Mouse (Mus musculus): ENCODE measurements at regions not wholly inside any gene's neighbourhood (a gene's known extent, or its start where the extent isn't known, plus 50 kb on each side); places are given as distances from the start of the nearest gene placed in this dataset.

GRCm38 (mm10) chr9:112841473-112841872 lies 605.7 kb upstream of the Arpp21 start:
- Histone ChIP-seq H3K4me2 (ENCODE audit: low read depth) (no peak overlapping the region), H3K4me3 (no peak overlapping the region), H3K27me3 (ENCODE audit: control insufficient read depth, insufficient read depth, insufficient read length) (no peaks in the 10 kb centered on the region), H3K79me2 (ENCODE audit: control insufficient read depth, insufficient read depth) (no peaks in the 10 kb centered on the region), H3ac (ENCODE audit: control insufficient read depth, insufficient read length) (no peak overlapping the region), H3K36me3 (ENCODE audit: control insufficient read depth, insufficient read depth) (no peaks in the 10 kb centered on the region)
- TF ChIP-seq MYOG (IDR thresholded peaks at IDR 0.05; ENCODE audit: control insufficient read depth in 1 of 3, insufficient read depth in 1 of 3, insufficient read length in 2 of 3, low read depth in 2 of 3) (no peak), MAX (IDR thresholded peaks at IDR 0.05; ENCODE audit: low read depth) (no peak), TCF3 (IDR thresholded peaks at IDR 0.05; ENCODE audit: insufficient read length, low read depth) (no peak), CEBPB (IDR thresholded peaks at IDR 0.05; ENCODE audit: insufficient read depth, poor library complexity, severe bottlenecking) (no peak), POLR2AphosphoS2 (IDR thresholded peaks at IDR 0.05; ENCODE audit: insufficient read length, low read depth) (no peak), REST (IDR thresholded peaks at IDR 0.05; ENCODE audit: insufficient read depth, insufficient read length) (no peak), TCF12 (IDR thresholded peaks at IDR 0.05; ENCODE audit: insufficient read depth, poor library complexity, severe bottlenecking) (no peak), E2F4 (IDR thresholded peaks at IDR 0.05; ENCODE audit: insufficient read depth) (no peak), SRF (IDR thresholded peaks at IDR 0.05; ENCODE audit: control insufficient read depth, insufficient read length, low read depth) (no peak), POLR2A (IDR thresholded peaks at IDR 0.05; ENCODE audit: insufficient read length, low read depth) (no peak)

GRCm38 (mm10) chr9:112839071-112839793 lies 603.5 kb upstream of the Arpp21 start:
- Histone ChIP-seq H3K79me2 (ENCODE audit: control insufficient read depth, insufficient read depth) (no peaks in the 10 kb centered on the region), H3ac (ENCODE audit: control insufficient read depth, insufficient read length) (no peak overlapping the region), H3K4me2 (ENCODE audit: low read depth) (no peak overlapping the region), H3K4me3 (no peak overlapping the region), H3K36me3 (ENCODE audit: control insufficient read depth, insufficient read depth) (no peaks in the 10 kb centered on the region), H3K27me3 (ENCODE audit: control insufficient read depth, insufficient read depth, insufficient read length) (no peaks in the 10 kb centered on the region)
- TF ChIP-seq MAX (IDR thresholded peaks at IDR 0.05; ENCODE audit: low read depth) (no peak), CEBPB (IDR thresholded peaks at IDR 0.05; ENCODE audit: insufficient read depth, poor library complexity, severe bottlenecking) (no peak), TCF3 (IDR thresholded peaks at IDR 0.05; ENCODE audit: insufficient read length, low read depth) (no peak), REST (IDR thresholded peaks at IDR 0.05; ENCODE audit: insufficient read depth, insufficient read length) (no peak), SRF (IDR thresholded peaks at IDR 0.05; ENCODE audit: control insufficient read depth, insufficient read length, low read depth) (no peak)

GRCm38 (mm10) chr9:112837563-112837962 lies 601.8 kb upstream of the Arpp21 start:
- TF ChIP-seq MYOD1 (IDR thresholded peaks at IDR 0.05; ENCODE audit: control insufficient read depth in 1 of 3, insufficient read length in 2 of 3, low read depth in 2 of 3) (no peak), E2F4 (IDR thresholded peaks at IDR 0.05; ENCODE audit: insufficient read depth) (no peak), MAX (IDR thresholded peaks at IDR 0.05; ENCODE audit: low read depth) (no peak), USF1 (IDR thresholded peaks at IDR 0.05; ENCODE audit: low read depth) (no peak), TCF12 (IDR thresholded peaks at IDR 0.05; ENCODE audit: insufficient read depth, poor library complexity, severe bottlenecking) (no peak), SRF (IDR thresholded peaks at IDR 0.05; ENCODE audit: control insufficient read depth, insufficient read length, low read depth) (no peak), CEBPB (IDR thresholded peaks at IDR 0.05; ENCODE audit: insufficient read depth, poor library complexity, severe bottlenecking) (no peak), REST (IDR thresholded peaks at IDR 0.05; ENCODE audit: insufficient read depth, insufficient read length) (no peak), MYOG (IDR thresholded peaks at IDR 0.05; ENCODE audit: control insufficient read depth in 1 of 3, insufficient read depth in 1 of 3, insufficient read length in 2 of 3, low read depth in 2 of 3) (no peak), TCF3 (IDR thresholded peaks at IDR 0.05; ENCODE audit: insufficient read length, low read depth) (no peak)
- Histone ChIP-seq H3K4me2 (ENCODE audit: low read depth) (no peak overlapping the region), H3ac (ENCODE audit: control insufficient read depth, insufficient read length) (no peak overlapping the region), H3K27me3 (ENCODE audit: control insufficient read depth, insufficient read depth, insufficient read length) (no peaks in the 10 kb centered on the region), H3K79me2 (ENCODE audit: control insufficient read depth, insufficient read depth) (no peaks in the 10 kb centered on the region), H3K36me3 (ENCODE audit: control insufficient read depth, insufficient read depth) (no peaks in the 10 kb centered on the region), H3K4me3 (no peak overlapping the region)

DNA sequence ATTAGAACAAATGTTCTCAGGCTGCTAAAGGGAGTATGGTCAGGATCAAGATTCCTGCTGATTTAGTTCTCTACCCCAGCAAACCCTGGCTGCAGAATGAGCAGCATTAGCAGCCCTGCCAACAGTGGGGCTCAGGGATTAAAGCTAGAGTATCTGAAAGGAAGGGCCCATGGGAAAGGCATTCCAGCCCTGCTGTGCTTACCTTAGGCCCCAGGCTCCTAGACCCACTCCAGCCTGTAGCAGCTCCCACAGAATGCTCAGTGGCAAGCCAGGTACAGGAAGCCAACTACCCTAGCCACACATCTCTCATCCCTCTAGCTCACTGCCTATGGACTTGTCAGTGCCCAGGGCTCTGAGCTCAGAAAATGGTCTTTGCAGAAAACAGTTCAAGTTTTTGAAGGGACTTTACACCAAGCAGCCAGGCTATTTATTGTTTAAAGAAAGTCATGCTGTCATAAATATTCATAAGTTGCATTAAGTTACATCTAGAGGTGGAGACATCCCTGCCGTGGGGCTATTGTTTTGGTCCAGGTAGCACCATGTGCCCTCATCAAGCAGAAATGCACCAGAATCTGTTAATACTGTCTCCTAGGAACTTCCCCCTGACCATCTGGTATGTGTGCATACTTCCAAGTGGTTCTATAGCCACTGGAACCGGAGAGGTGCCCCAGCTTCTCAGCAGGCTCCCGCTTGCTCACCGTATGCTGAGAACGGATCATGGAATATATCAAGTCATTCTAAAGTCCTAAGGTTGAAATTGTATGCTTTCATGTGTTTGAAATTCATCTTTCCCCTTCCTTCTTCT lies 598.9 kb upstream of the Arpp21 start:
- Histone ChIP-seq H3K4me2 (ENCODE audit: low read depth) (no peak overlapping the region), H3K36me3 (ENCODE audit: control insufficient read depth, insufficient read depth) (no peaks in the 10 kb centered on the region), H3ac (ENCODE audit: control insufficient read depth, insufficient read length) (no peak overlapping the region), H3K79me2 (ENCODE audit: control insufficient read depth, insufficient read depth) (no peaks in the 10 kb centered on the region), H3K27me3 (ENCODE audit: control insufficient read depth, insufficient read depth, insufficient read length) (no peaks in the 10 kb centered on the region), H3K4me3 (no peak overlapping the region)
- TF ChIP-seq MAX (IDR thresholded peaks at IDR 0.05; ENCODE audit: low read depth) (no peak), MYOD1 (IDR thresholded peaks at IDR 0.05; ENCODE audit: control insufficient read depth in 1 of 3, insufficient read length in 2 of 3, low read depth in 2 of 3) (no peak), E2F4 (IDR thresholded peaks at IDR 0.05; ENCODE audit: insufficient read depth) (no peak), TCF3 (IDR thresholded peaks at IDR 0.05; ENCODE audit: insufficient read length, low read depth) (no peak), TCF12 (IDR thresholded peaks at IDR 0.05; ENCODE audit: insufficient read depth, poor library complexity, severe bottlenecking) (no peak), POLR2A (IDR thresholded peaks at IDR 0.05; ENCODE audit: insufficient read length, low read depth) (no peak), MYOG (IDR thresholded peaks at IDR 0.05; ENCODE audit: control insufficient read depth in 1 of 3, insufficient read depth in 1 of 3, insufficient read length in 2 of 3, low read depth in 2 of 3) (no peak), POLR2AphosphoS2 (IDR thresholded peaks at IDR 0.05; ENCODE audit: insufficient read length, low read depth) (no peak), SRF (IDR thresholded peaks at IDR 0.05; ENCODE audit: control insufficient read depth, insufficient read length, low read depth) (no peak), USF1 (IDR thresholded peaks at IDR 0.05; ENCODE audit: low read depth) (no peak), REST (IDR thresholded peaks at IDR 0.05; ENCODE audit: insufficient read depth, insufficient read length) (no peak), CEBPB (IDR thresholded peaks at IDR 0.05; ENCODE audit: insufficient read depth, poor library complexity, severe bottlenecking) (no peak)

Measured in myocyte (in vitro differentiated cells).